Mouse (Mus musculus): ENCODE results near the gene Tmod2.

Tmod2 gene

GRCm38 (mm10) chr9:75600166-75600934, 10.8 kb downstream of the Tmod2 start:
- DNase-seq (ENCODE audit: low spot score) = no peak

- no peak for DNase-seq (ENCODE audit: low spot score)
These were observed 11.8 kb downstream of the Tmod2 start for GRCm38 (mm10) chr9:75599191-75599841.

GRCm38 (mm10) chr9:75597596-75597995, 13.5 kb downstream of the Tmod2 start:
- DNase-seq (ENCODE audit: low spot score) = no peak

- no peak for DNase-seq (ENCODE audit: low spot score)
These were observed 14.1 kb downstream of the Tmod2 start for GRCm38 (mm10) chr9:75597036-75597435.

- DNase-seq (ENCODE audit: low spot score) = no peak
These were observed 17.6 kb downstream of the Tmod2 start for GRCm38 (mm10) chr9:75593481-75593880.

GRCm38 (mm10) chr9:75589850-75590790, 21.0 kb downstream of the Tmod2 start:
- no peak for DNase-seq (ENCODE audit: low spot score)

GRCm38 (mm10) chr9:75581694-75582350, 29.3 kb downstream of the Tmod2 start:
- no peak for DNase-seq (ENCODE audit: low spot score)

GRCm38 (mm10) chr9:75579321-75579720, 31.8 kb downstream of the Tmod2 start:
- DNase-seq (ENCODE audit: low spot score) = no peak

- DNase-seq (ENCODE audit: low spot score) = no peak
These were observed 39.8 kb downstream of the Tmod2 start for GRCm38 (mm10) chr9:75571036-75571942.

- DNase-seq (ENCODE audit: low spot score) = no peak
These were observed 42.7 kb downstream of the Tmod2 start for GRCm38 (mm10) chr9:75568399-75568798.

GRCm38 (mm10) chr9:75564892-75565291, 46.2 kb downstream of the Tmod2 start:
- DNase-seq (ENCODE audit: low spot score) = no peak

- DNase-seq (ENCODE audit: low spot score) = no peak
These were observed 47.5 kb downstream of the Tmod2 start for GRCm38 (mm10) chr9:75563622-75564021.

GRCm38 (mm10) chr9:75563176-75563575, 47.9 kb downstream of the Tmod2 start:
- DNase-seq (ENCODE audit: low spot score) = no peak

- no peak for DNase-seq (ENCODE audit: low spot score)
These were observed 50.0 kb downstream of the Tmod2 start for GRCm38 (mm10) chr9:75561040-75561669.

- no peak for DNase-seq (ENCODE audit: low spot score)
These were observed 50.8 kb downstream of the Tmod2 start for GRCm38 (mm10) chr9:75560353-75560752.

- peak; percentile 93 for DNase-seq (ENCODE audit: low spot score)
These were observed 51.6 kb downstream of the Tmod2 start, which contains the start of gene Tmod3 for GRCm38 (mm10) chr9:75559512-75560012. Tmod3 (minus strand) TSS chr9:75559657.

- DNase-seq (ENCODE audit: low spot score) = peak; percentile 25
These were observed 52.2 kb downstream of the Tmod2 start for GRCm38 (mm10) chr9:75558812-75559511.

GRCm38 (mm10) chr9:75558360-75558759, 52.8 kb downstream of the Tmod2 start:
- no peak for DNase-seq (ENCODE audit: low spot score)

- no peak for DNase-seq (ENCODE audit: low spot score)
These were observed 57.4 kb downstream of the Tmod2 start for GRCm38 (mm10) chr9:75553719-75554118.
